Mouse (Mus musculus): ENCODE results near the gene Ccpg1. TPM values are rescaled to one million over a fixed set of nuclear protein-coding genes. Genes with fewer than 3 reads are reported as not detected.
A peak's percentile ranks its signal among the peaks of the same experiment; 100 is the strongest.

Ccpg1 gene
- polyA plus RNA-seq, 1 experiment from 2014 or later, result 36.8 TPM

DNA sequence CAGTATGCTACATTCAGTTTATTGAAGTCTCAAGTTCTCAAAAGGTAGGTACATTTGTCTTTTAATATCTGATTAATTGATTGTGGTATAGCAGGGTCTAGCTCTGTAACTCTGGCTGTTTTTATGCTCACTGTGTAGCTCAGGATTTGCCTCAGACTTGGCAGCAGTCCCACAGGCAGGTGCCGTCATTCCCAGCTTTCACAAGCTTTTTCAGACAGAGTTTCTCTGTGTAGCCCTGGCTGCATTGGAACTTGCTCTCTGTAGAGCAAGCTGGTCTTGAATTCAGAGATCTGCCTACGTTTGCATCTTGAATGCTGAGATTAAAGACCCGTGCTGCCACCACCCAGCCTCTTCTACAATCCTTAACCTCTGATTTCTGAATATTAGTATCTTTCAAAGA is 16.9 kb downstream of the Ccpg1 start:
- no peak overlapping the region for H3K9ac ChIP-seq (ENCODE audit: low read length)
- H3K9me3 ChIP-seq (replicated peaks; ENCODE audit: control insufficient read depth, low read length), result no peaks in the 10 kb centered on the region
- H3K27me3 ChIP-seq (ENCODE audit: control insufficient read depth, insufficient read depth, low read length), result no peaks in the 10 kb centered on the region
- 51% methylated on average over 3 of the region's 3 CpGs for WGBS
- H3K27ac ChIP-seq (ENCODE audit: low read length), result no peak overlapping the region
- H3K4me3 ChIP-seq (replicated peaks; ENCODE audit: low read length), result no peak overlapping the region
- no peaks in the 10 kb centered on the region for H3K4me1 ChIP-seq (ENCODE audit: control insufficient read depth, insufficient read depth, low read length)
- peak; percentile 25; the same call in 1 of the 2 replicates for ATAC-seq (ENCODE audit: insufficient read depth, low FRiP score)
- H3K36me3 ChIP-seq (ENCODE audit: control insufficient read depth, insufficient read depth, low read length), result no peaks in the 10 kb centered on the region
- no peak overlapping the region for H3K4me2 ChIP-seq (ENCODE audit: low read depth, low read length)

DNA sequence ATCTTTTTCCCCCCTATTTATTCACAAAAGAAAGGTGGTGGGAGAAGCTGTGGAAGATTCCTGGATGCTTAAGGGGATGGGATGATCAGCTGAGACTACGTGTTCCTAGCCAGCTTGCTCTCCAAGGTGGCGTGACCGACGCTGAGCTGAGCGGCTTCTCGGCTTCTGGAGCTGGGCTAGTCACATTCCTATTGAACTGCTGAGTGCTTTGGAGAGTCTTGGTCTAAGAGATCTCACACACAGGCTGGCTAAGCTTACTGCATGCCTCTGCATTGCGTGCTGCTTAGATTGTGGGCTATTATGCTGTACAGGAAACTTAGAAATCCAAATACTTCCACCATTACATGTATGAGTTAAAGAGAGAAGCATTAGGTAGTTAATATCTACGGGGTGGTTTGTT is 18.8 kb downstream of the Ccpg1 start:
- H3K9ac ChIP-seq (ENCODE audit: low read length), result no peak overlapping the region
- H3K4me1 ChIP-seq (ENCODE audit: control insufficient read depth, insufficient read depth, low read length), result no peaks in the 10 kb centered on the region
- H3K4me3 ChIP-seq (replicated peaks; ENCODE audit: low read length), result no peak overlapping the region
- H3K27me3 ChIP-seq (ENCODE audit: control insufficient read depth, insufficient read depth, low read length), result no peaks in the 10 kb centered on the region
- no peak overlapping the region for H3K27ac ChIP-seq (ENCODE audit: low read length)
- no peaks in the 10 kb centered on the region for H3K36me3 ChIP-seq (ENCODE audit: control insufficient read depth, insufficient read depth, low read length)
- H3K4me2 ChIP-seq (ENCODE audit: low read depth, low read length), result no peak overlapping the region
- WGBS, result 82% methylated on average over 8 of the region's 8 CpGs
- H3K9me3 ChIP-seq (replicated peaks; ENCODE audit: control insufficient read depth, low read length), result no peaks in the 10 kb centered on the region
- no peak for ATAC-seq (ENCODE audit: insufficient read depth, low FRiP score)

DNA sequence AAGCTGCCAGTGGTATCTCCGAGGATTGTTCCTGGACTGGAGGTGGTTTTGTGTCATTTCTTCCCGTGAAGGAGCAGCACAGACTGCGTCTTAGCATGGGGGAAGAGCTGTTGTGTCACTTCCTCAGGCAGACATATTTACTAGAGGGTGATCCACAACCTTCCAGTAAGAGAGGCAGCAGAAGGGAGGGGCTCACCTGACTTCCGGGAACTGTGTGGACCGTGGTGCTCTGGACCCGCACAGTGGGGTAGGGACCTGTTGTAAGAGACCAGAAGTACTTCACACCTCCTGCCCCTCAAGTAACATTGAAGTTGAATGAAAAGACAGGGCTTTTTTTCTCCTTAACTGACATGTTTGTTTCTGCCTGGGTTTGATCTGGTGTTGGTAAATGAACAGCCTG is 19.9 kb downstream of the Ccpg1 start:
- Histone ChIP-seq H3K9ac (ENCODE audit: low read length) (no peak overlapping the region), H3K4me1 (ENCODE audit: control insufficient read depth, insufficient read depth, low read length) (no peaks in the 10 kb centered on the region), H3K36me3 (ENCODE audit: control insufficient read depth, insufficient read depth, low read length) (no peaks in the 10 kb centered on the region), H3K27ac (ENCODE audit: low read length) (no peak overlapping the region), H3K4me3 (replicated peaks; ENCODE audit: low read length) (no peak overlapping the region), H3K9me3 (replicated peaks; ENCODE audit: control insufficient read depth, low read length) (no peaks in the 10 kb centered on the region), H3K4me2 (ENCODE audit: low read depth, low read length) (no peak overlapping the region), H3K27me3 (ENCODE audit: control insufficient read depth, insufficient read depth, low read length) (no peaks in the 10 kb centered on the region)
- 83% methylated on average over 6 of the region's 6 CpGs for WGBS
- ATAC-seq (ENCODE audit: insufficient read depth, low FRiP score), result no peak

DNA sequence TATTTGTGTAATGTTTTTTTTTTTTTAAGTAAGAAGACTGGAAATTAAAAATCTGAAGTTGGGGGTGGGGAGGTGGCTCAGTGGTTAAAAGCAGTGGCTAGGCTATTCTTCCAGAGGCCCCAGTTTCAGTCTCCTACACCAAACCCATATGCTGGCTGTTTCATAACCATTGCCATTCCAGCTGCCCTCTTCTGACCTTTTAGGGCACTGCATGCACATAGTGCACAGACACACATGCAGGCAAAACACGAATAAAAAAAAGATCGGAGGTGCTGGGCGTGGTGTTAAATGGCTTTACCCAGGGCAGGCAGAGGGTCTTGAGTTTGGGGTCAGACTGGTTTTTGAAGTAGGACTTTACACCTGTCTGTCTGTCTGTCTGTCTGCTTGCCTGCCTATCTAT is 20.9 kb downstream of the Ccpg1 start:
- no peak for ATAC-seq (ENCODE audit: insufficient read depth, low FRiP score)
- H3K27ac ChIP-seq (ENCODE audit: low read length), result no peak overlapping the region
- no peak overlapping the region for H3K4me2 ChIP-seq (ENCODE audit: low read depth, low read length)
- H3K4me3 ChIP-seq (replicated peaks; ENCODE audit: low read length), result no peak overlapping the region
- no peak overlapping the region for H3K9ac ChIP-seq (ENCODE audit: low read length)
- WGBS, result 97% methylated on average over 3 of the region's 3 CpGs
- H3K4me1 ChIP-seq (ENCODE audit: control insufficient read depth, insufficient read depth, low read length), result no peaks in the 10 kb centered on the region
- no peaks in the 10 kb centered on the region for H3K27me3 ChIP-seq (ENCODE audit: control insufficient read depth, insufficient read depth, low read length)
- H3K36me3 ChIP-seq (ENCODE audit: control insufficient read depth, insufficient read depth, low read length), result no peaks in the 10 kb centered on the region
- no peaks in the 10 kb centered on the region for H3K9me3 ChIP-seq (replicated peaks; ENCODE audit: control insufficient read depth, low read length)

DNA sequence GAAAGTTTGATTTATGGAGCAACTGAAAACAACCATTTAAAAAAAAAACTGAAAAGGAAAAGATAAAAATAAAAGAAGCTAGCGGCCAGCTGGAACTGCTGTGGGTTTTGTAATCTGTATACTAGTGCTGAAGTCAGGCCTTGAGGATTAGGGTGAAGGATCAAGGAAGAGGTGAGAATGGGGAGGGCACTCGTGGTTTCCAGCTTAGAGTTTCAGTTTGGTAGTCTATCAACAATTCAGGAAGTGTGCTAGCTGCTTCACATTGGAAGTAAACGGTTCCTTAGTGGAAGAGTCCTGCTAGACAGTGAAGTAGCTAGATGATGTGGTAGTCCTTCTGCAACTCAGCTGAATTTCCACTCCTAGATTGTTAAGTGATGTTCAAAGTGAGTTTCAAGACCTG is 23.2 kb downstream of the Ccpg1 start:
- H3K4me2 ChIP-seq (ENCODE audit: low read depth, low read length), result no peak overlapping the region
- no peak overlapping the region for H3K9ac ChIP-seq (ENCODE audit: low read length)
- no peaks in the 10 kb centered on the region for H3K4me1 ChIP-seq (ENCODE audit: control insufficient read depth, insufficient read depth, low read length)
- H3K4me3 ChIP-seq (replicated peaks; ENCODE audit: low read length), result no peak overlapping the region
- no peak overlapping the region for H3K27ac ChIP-seq (ENCODE audit: low read length)
- ATAC-seq (ENCODE audit: insufficient read depth, low FRiP score), result no peak
- no peaks in the 10 kb centered on the region for H3K36me3 ChIP-seq (ENCODE audit: control insufficient read depth, insufficient read depth, low read length)
- no peaks in the 10 kb centered on the region for H3K9me3 ChIP-seq (replicated peaks; ENCODE audit: control insufficient read depth, low read length)
- H3K27me3 ChIP-seq (ENCODE audit: control insufficient read depth, insufficient read depth, low read length), result no peaks in the 10 kb centered on the region
- WGBS, result 60% methylated on average over 3 of the region's 3 CpGs

DNA sequence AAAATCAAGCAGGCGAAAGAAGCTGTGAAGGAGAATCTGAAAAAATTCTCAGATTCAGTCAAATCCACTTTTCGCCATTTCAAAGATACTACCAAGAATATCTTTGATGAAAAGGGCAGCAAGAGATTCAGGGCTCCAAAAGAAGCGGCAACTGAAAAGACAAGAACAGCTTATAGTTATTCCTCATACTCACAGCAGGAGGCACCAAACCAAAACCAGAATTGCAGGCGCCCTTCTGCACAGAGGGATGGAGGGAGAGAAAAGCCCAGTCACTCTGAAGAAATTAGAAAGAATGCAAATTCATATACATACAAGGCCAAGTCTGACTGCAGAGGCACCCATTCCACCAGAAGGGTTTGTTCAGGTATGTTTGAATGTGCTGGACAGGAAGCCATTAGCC is 27.4 kb downstream of the Ccpg1 start:
- 89% methylated on average over 4 of the region's 4 CpGs for WGBS
- H3K4me1 ChIP-seq (ENCODE audit: control insufficient read depth, insufficient read depth, low read length), result no peaks in the 10 kb centered on the region
- peaks cover 6% of the 10 kb centered on the region; the same call in 1 of the 2 replicates for H3K36me3 ChIP-seq (ENCODE audit: control insufficient read depth, insufficient read depth, low read length)

DNA sequence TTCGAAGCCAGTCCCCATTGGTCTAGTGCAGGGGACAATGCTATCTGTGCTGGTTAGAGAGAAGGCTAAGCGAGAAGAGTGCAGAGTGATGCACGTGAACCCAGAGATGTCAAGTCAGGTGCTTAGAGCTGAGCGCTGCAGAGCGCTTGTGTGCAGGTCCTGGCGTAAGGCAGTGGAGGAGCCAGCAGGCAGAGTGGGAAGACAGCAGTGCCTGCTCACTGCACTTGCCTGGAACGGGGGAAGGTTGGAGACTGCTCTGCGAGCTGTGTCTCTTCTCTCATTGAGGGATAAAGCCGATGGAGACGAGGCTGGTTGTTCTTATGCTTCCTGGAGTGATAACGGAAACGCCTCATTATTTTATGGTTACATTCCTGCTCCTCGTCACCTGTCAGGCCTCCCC is 29.5 kb downstream of the Ccpg1 start:
- H3K9ac ChIP-seq (ENCODE audit: low read length), result no peak overlapping the region
- no peaks in the 10 kb centered on the region for H3K4me1 ChIP-seq (ENCODE audit: control insufficient read depth, insufficient read depth, low read length)
- H3K9me3 ChIP-seq (replicated peaks; ENCODE audit: control insufficient read depth, low read length), result no peaks in the 10 kb centered on the region
- H3K4me3 ChIP-seq (replicated peaks; ENCODE audit: low read length), result no peak overlapping the region
- no peak overlapping the region for H3K4me2 ChIP-seq (ENCODE audit: low read depth, low read length)
- H3K27me3 ChIP-seq (ENCODE audit: control insufficient read depth, insufficient read depth, low read length), result no peaks in the 10 kb centered on the region
- no peak overlapping the region for H3K27ac ChIP-seq (ENCODE audit: low read length)
- ATAC-seq (ENCODE audit: insufficient read depth, low FRiP score), result no peak
- WGBS, result 74% methylated on average over 13 of the region's 13 CpGs
- H3K36me3 ChIP-seq (ENCODE audit: control insufficient read depth, insufficient read depth, low read length), result peaks cover 14% of the 10 kb centered on the region; the same call in 1 of the 2 replicates

More for the DNA sequence above, 27.4 kb downstream of the Ccpg1 start:
- no peak overlapping the region for H3K27ac ChIP-seq (ENCODE audit: low read length)
- no peak overlapping the region for H3K4me3 ChIP-seq (replicated peaks; ENCODE audit: low read length)
- ATAC-seq (ENCODE audit: insufficient read depth, low FRiP score), result no peak
- no peaks in the 10 kb centered on the region for H3K27me3 ChIP-seq (ENCODE audit: control insufficient read depth, insufficient read depth, low read length)
- H3K4me2 ChIP-seq (ENCODE audit: low read depth, low read length), result no peak overlapping the region
- no peak overlapping the region for H3K9ac ChIP-seq (ENCODE audit: low read length)
- H3K9me3 ChIP-seq (replicated peaks; ENCODE audit: control insufficient read depth, low read length), result no peaks in the 10 kb centered on the region

DNA sequence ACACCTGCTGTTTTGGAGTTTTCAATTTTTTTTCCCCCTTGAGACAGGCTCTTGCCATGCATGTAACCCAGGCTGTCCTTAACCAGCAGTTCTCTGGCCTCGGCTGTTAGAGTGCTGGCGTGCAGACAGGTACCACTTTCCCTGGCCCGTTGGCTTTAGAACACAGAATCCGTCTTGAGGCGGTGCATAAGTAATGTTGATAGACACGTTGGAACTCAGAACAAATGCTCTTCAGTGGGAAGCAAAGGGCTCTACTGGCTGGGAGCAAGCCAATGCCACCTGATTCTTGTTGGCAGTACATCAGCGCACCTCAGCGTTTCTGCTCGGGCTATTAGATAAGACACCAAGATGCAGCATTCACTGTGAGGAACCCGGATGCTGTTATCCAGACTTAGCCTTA is 34.6 kb downstream of the Ccpg1 start:
- Histone ChIP-seq H3K4me1 (ENCODE audit: control insufficient read depth, insufficient read depth, low read length) (no peaks in the 10 kb centered on the region), H3K4me2 (ENCODE audit: low read depth, low read length) (no peak overlapping the region), H3K36me3 (ENCODE audit: control insufficient read depth, insufficient read depth, low read length) (peaks cover 13% of the 10 kb centered on the region), H3K9me3 (replicated peaks; ENCODE audit: control insufficient read depth, low read length) (no peaks in the 10 kb centered on the region), H3K9ac (ENCODE audit: low read length) (no peak overlapping the region), H3K4me3 (replicated peaks; ENCODE audit: low read length) (no peak overlapping the region), H3K27ac (ENCODE audit: low read length) (no peak overlapping the region), H3K27me3 (ENCODE audit: control insufficient read depth, insufficient read depth, low read length) (no peaks in the 10 kb centered on the region)
- no peak for ATAC-seq (ENCODE audit: insufficient read depth, low FRiP score)
- 90% methylated on average over 10 of the region's 10 CpGs for WGBS

DNA sequence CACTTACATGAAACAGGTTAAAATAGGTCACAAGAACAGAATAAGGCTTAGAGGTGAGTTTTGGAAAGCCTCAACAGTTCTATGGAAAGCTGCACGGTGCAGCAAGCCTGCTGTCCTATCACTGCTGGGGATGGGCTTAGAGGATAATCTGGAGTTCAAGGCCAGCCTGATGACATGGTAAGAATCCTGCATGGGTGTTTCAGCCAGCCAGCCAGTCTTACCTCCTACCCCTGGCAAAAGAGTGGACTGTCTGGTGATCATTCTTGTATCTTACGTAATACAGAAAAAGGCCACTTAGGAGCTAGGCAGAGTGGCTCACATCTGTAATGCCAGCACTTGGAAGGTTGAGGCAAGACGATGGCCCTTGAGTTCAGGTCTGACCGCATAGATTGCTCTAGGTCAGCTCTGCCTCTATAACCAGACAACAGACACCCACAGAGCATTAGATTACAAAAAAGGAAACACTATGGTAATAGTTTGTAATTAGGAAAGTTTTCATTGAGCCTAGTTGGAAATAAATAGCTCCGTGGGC is 35.4 kb downstream of the Ccpg1 start:
- ATAC-seq (ENCODE audit: insufficient read depth, low FRiP score), result no peak
- H3K27ac ChIP-seq (ENCODE audit: low read length), result no peak overlapping the region
- no peak overlapping the region for H3K9ac ChIP-seq (ENCODE audit: low read length)
- no peak overlapping the region for H3K4me3 ChIP-seq (replicated peaks; ENCODE audit: low read length)
- H3K27me3 ChIP-seq (ENCODE audit: control insufficient read depth, insufficient read depth, low read length), result no peaks in the 10 kb centered on the region
- WGBS, result 91% methylated on average over 5 of the region's 5 CpGs
- no peak overlapping the region for H3K4me2 ChIP-seq (ENCODE audit: low read depth, low read length)
- H3K9me3 ChIP-seq (replicated peaks; ENCODE audit: control insufficient read depth, low read length), result no peaks in the 10 kb centered on the region
- no peaks in the 10 kb centered on the region for H3K4me1 ChIP-seq (ENCODE audit: control insufficient read depth, insufficient read depth, low read length)
- peaks cover 13% of the 10 kb centered on the region for H3K36me3 ChIP-seq (ENCODE audit: control insufficient read depth, insufficient read depth, low read length)

Data from stomach, embryonic 16.5 days (tissue).